Mouse (Mus musculus) kidney, postnatal 36 days (tissue): Measurements from ENCODE around the gene Ltbp1.
A peak's percentile ranks its signal among the peaks of the same experiment; 100 is the strongest.

ENCODE experiments used
- DNase-seq, 2 experiments: peaks; one replicate each; pipeline ENCODE4 v3.0.0; 2021 to 2022; ENCODE audit warnings: mixed read lengths in 2 of 2

Gene Ltbp1

GRCm38 (mm10) chr17:75370120-75370519, 364.8 kb downstream of the Ltbp1 start:
- DNase-seq, result peak in 1 of 2 experiments; percentile 41

GRCm38 (mm10) chr17:75371650-75372049, 366.3 kb downstream of the Ltbp1 start:
- no peak for DNase-seq

DNA sequence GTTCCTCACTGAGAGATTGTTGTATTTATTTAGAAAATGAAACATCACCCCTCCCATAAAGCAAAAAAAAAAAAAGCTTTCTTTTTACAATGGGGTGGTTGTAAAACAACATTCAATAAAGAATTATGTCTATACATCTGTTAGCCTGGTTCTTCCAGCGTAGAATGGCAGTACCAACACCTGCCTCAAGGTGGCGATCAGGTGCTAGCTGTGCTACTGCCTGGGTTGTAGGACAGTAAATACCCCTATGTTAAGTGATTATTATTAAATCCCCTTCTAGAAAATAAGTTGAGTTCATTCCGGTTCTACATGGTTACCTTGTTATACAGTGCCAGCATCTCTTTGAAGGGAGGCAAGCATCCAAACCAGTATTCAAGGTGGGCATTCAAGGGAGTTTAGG, 367.0 kb downstream of the Ltbp1 start:
- peak; percentile 18 to 79 for DNase-seq

DNA sequence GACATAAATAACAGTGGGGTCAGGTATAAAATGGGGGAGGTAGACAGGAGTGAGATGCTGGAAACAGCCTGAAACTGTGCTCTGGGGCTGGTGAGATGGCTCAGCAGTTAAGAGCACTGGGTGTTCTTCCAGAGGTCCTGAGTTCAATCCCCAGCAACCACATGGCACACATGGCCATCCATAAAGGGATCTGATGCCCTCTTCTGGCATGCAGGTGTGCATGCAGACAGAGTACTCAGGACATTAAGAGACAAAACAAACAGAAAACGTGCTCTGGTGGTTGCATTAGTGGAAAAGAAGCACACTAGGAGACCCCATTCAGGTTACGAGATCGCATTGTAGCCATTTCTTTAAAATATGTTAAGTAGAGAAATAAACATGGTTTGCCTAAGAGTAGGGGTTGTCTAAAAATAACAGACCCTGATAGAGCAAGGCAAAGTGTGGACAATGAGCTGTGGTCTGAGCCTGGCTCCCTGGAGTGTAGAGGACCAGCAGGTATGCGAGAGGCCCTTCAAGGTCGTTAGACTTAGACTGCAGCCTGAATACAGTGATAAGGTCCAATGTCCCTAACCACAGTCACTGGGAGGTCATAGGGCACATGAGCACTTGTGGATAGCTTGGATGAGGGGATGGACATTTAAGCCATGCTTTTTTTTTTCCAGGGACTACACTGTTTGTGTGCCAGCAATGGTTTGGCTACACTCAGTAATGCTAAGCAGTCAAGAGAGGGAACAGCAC, 369.1 kb downstream of the Ltbp1 start:
- no peak for DNase-seq

- no peak for DNase-seq
Observed at GRCm38 (mm10) chr17:75378256-75378871, 373.0 kb downstream of the Ltbp1 start.

GRCm38 (mm10) chr17:75380167-75380566, 374.8 kb downstream of the Ltbp1 start:
- no peak for DNase-seq

DNA sequence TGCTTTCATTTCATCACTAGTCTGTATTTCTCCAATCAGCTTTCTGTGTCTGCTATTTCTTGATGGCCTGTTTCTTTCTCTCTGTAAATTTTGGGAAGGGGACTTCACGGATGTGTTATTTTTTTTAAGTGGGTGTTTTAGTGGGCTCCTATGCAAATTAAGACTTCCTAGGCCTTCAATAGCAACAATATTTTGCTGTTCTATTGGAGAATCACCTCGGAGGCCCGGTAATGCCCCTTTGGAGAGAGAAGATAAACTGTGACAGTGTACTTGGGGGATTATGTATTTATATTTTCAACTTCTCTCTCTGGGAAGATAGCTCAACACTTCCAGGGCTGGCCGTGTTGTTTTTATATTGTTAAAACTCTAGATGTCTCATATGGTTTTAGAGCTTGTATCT, 383.0 kb downstream of the Ltbp1 start:
- no peak for DNase-seq

GRCm38 (mm10) chr17:75390142-75390541, 384.8 kb downstream of the Ltbp1 start:
- no peak for DNase-seq

GRCm38 (mm10) chr17:75391429-75392192, 386.2 kb downstream of the Ltbp1 start:
- no peak for DNase-seq

DNA sequence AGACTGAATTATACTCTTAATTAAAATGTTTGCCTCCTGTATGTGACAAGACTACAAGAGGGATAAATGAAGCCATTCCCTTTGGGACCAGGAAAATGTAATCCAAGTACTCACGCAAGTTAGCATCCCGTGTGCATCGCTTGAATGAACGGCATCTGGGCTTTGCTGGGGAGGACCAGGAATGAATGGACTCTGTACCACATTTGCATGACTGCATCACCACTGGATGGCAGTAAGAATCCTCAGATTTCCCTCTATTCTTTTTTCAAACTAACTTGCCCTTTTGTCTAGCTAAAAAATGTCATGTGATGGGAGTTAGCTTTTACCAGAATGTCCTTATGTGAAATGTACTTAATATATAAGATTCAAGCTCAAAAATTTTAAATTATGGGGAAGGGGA, 401.0 kb downstream of the Ltbp1 start:
- peak; percentile 29 to 43 for DNase-seq

- DNase-seq, result no peak
Observed at GRCm38 (mm10) chr17:75416861-75417260, 411.5 kb downstream of the Ltbp1 start.

DNA sequence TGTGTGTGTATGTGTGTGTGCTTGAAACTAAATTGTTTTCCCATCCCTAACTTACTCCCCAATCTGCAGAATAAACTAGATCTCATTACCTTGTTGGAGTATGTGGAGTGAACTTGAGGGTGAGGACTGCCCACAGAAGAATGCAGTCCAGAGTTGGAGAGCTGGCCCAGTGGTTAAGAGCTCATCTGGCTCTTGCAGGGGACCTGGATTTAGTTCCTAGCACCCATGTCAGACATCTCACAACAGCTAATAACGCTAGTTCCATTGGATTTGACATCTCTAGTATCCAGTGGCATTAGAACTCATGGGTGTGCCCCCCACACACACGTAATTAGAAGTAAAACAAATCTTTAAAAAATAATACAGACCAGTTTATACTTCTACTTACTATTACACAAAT, 428.8 kb downstream of the Ltbp1 start:
- DNase-seq, result no peak

DNA sequence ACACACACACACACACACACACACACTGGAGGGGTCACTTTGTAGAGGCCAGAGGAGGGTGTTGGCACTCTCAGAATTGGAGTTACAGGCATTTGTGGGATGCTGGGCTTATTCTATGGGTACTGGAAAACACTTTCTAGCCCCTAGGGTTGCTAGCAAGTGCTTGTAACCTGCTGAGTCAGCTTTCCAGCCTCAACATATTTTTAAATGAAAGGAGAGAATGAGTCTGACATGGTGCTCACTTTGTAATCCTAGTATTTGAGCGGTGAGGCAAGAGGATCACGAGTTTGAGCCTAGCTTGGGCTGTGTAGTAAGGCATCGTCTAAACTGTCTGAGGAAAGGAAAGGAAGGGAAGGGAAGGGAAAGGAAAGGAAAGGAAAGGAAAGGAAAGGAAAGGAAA, 429.5 kb downstream of the Ltbp1 start:
- DNase-seq, result no peak

DNA sequence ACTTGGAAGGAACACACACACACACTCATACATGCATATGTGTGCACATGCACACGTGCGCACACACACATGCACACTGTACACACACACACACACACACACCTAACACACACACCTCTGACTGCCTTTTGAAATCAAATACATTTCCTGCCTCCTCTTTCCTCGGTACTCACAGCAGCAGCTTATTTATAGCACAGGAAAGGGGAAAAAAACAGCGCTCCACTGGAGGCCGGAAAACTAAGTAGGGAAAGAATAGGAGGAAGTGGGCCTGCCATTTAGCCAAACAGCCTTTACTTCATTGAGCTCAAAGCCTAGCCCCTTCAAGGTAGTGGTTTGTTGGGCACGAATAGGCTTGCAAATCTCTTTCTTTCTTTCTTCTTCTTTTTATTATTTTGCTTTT, 430.2 kb downstream of the Ltbp1 start, which contains the start of gene Rasgrp3:
Gene Rasgrp3 (plus strand): TSS at position 298 of the 400 bp plus-strand sequence.
- peak; percentile 35 to 61 for DNase-seq

- DNase-seq, result peak in 1 of 2 experiments; percentile 11
Observed at GRCm38 (mm10) chr17:75436095-75436494, 430.7 kb downstream of the Ltbp1 start.

GRCm38 (mm10) chr17:75436819-75437218, 431.5 kb downstream of the Ltbp1 start:
- no peak for DNase-seq

DNA sequence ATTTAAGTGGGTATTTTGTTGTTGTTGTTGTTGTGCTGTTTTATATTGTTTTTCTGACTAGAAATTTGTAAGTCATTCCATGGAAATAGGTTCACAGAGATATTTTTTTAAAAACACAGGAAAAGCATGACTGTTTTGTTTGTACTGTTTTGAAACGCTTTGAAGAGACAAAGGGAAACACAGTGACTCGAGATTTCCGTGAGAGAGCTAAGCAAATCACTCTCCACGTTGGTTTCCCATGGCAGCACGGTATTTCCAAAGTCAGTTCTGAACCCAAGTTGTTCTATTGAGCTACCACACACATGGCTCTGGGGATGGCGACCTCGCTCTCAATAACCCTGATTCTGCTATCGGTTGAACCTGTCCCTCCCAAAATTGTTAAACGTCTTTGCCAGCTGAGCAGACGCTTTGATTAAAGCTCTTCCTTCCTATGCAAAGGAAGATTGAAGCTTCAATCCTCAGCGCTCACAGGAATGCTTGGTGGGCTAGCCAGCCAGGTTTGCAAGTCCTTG, 431.9 kb downstream of the Ltbp1 start:
- DNase-seq, result peak in 1 of 2 experiments; percentile 11

DNA sequence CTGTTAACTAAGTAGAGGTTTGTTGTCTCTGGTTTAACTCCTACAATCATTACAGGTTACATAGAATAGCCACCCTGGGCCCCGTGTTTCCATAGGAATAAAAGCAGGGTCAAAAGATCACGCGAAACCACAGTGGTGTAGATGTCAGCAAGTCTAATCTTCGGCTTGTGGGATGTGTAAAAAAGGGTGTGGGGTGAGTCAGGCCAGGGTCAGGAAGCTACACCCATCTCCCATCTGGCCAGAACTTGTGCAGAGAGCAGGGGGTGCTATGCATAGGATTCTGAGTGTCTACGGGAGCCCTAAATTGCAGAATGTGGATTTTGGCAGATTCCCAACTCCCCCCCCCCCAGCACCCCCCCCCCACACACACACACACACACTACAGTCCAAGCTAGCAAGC, 432.8 kb downstream of the Ltbp1 start:
- peak; percentile 13 to 20 for DNase-seq

- no peak for DNase-seq
Observed at GRCm38 (mm10) chr17:75439062-75439461, 433.7 kb downstream of the Ltbp1 start.

GRCm38 (mm10) chr17:75440619-75441018, 435.3 kb downstream of the Ltbp1 start:
- DNase-seq, result peak; percentile 58 to 63

- DNase-seq, result no peak
Observed at GRCm38 (mm10) chr17:75441260-75441830, 436.0 kb downstream of the Ltbp1 start.
